Mouse (Mus musculus): Measurements from ENCODE around the gene Spin2f.
"Not testable (repeated sequence)": the region's sequence is repeated elsewhere in the genome, so short reads cannot be mapped to it uniquely, and the experiment has no call there.

Spin2f gene

DNA sequence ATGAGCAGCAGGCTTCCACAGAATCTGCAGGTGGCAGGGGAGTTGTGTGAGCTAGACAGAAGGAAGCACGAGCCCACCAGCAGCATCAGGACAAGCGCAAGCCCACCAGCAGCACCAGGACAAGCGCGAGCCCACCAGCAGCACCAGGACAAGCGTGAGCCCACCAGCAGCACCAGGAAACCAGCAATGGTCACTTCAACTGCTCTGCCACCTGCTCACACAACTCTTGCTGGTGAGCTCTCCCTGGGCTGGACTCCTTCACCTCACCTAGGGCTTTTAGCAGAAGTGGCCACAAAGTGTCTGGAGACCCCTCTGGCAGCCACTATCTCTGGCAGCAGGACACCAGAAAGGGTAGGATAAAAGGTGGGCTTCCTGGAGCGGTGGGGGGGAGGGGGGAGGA is at the start of gene Spin2f:
Gene Spin2f, plus strand, starts transcription at position 301 of the 400 bp plus-strand sequence.
- DNase-seq (ENCODE audit: low read depth, low spot score), result not testable (repeated sequence)

DNA sequence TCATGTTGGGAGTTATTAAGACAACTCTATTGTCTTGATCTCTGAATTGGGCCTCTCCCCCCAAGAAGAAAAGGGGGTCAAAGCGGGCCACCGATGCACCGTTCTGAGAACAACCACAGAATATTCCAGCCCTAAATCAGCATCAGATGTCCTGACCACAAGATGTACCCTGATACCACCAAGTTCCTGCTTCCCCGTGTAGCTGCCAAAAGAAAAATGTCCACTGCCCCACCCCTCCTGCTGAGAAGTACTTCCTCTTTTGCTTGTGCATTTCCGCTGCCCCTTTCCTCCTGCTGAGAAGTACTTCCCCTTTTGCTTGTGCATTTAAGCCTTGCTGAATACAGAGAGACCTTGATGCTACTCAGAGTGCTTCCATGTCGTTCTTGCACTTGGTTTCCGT is 41.6 kb upstream of the Spin2f start:
- DNase-seq (ENCODE audit: low read depth, low spot score), result not testable (repeated sequence)

DNA sequence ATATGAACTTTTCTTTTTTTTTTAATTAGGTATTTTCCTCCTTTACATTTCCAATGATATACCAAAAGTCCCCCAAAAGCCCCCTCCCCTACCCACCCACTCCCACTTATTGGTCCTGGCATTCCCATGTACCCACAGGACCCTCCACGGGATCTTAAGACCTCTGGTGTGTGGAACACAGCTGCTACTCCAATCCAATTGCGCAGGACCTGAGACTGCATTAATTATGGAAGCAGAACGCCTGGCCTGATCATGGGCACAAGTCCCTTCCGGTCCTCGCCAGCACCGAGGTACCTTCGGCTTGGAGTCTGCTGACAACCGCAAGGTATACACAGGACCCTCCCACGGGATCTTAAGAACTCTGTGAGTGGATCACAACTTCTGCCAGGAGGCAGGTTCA is 30.2 kb upstream of the Spin2f start:
- DNase-seq (ENCODE audit: low read depth, low spot score), result not testable (repeated sequence)

DNA sequence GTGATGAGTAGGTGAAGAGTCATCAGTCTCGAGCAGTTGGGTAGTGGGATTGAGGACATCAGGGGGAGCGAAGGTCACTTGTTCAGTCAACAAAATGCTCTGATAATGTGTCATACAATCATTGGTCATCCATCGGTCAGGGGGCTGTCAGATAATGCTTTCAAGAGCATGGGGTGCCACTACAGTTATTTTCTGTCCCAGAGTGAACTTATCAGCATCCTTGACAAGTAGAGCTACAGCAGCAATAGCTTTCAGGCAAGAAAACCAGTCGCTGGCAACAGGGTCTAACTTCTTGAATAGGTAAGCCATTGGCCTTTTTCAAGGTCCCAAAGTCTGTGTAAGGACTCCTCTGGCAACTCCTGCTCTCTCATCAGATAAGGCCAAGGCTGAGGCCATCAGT is 18.6 kb upstream of the Spin2f start:
- DNase-seq (ENCODE audit: low read depth, low spot score), result not testable (repeated sequence)

DNA sequence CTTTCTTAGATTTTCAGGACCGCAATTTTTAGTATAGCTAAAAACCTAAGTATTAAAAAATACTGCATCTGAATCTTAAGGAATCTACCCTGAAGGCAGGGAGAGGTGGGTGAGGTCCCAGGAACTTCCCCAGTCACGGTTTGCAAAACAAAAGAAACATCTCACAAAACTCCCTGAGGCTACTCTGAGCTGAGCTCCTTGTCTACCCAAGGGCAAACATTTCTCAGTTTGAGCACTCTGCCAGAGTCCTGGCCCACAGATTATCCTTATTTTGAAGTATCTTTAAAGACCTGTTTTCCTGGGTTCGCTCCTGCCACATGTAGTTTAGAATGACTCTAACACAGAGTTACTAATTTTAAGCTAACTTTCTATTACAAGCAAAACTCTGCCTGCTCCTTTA is 11.9 kb upstream of the Spin2f start:
- not testable (repeated sequence) for DNase-seq (ENCODE audit: low read depth, low spot score)
